ENCODE assay signal across 9 mouse cellular contexts in the genomic region with DNA sequence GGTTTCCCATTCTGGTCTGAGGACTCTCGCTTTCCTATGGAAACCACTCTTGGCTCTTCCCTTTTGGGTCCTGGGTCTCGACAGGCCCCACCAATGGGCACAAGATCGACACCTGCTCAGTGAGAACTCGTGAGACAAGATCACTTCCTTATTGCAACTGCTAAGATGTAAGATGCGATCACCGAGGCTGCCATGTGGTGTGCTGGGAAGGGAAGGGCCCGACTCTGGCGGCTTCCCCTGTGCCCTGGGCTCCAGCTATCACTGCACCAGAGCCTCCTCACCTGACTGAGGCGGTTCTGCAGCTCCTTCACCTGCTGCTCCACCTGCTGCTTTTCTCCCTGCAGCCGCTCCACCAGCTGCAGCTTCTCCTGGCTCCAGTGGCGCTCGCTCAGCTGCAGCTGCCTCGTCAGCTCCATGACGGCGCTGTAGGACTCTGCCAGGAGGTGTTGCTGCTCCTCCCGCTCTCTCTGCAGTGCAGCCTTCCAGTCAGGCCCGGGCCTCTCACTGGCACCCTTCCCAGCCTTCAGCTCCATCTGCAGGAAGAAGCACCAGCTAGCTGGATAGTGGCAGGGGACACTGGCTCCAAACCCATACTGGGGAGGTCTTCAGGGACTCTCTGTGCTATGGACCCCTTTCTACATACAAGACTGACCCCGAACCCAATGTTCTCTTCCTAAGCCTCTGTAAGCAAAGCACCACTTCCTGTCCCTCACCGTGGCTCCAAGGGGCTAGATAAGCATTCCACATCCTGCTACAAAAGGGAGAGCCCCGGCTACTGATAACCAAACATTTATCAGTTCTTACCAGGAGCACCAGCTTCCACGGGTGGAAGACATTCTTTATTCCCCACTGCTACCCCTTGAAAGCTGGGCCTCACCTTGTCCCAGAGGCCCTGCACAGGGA. TPM values are rescaled to one million over a fixed set of nuclear protein-coding genes. Genes with fewer than 3 reads are reported as not detected.
DNase-seq lines count a peak whose midpoint lies in the region; ATAC-seq lines count a peak whose summit lies in the region.
"Had no signal": no experiment of that assay in that cellular context is flagged by ENCODE, and none has a peak within 500 bp of the region (broad histone marks: within the 10 kb centered on the region; RNA-seq: fewer than 3 reads in every experiment).

No protein-coding gene starts in this region.

- H3K4me3 ChIP-seq in midbrain, embryonic 11.5 days (ENCODE audit: low read depth, low read length), result no peak overlapping the region
- H3K4me3 ChIP-seq: hindbrain, embryonic 15.5 days had no signal

- peak; percentile 72 for ATAC-seq in megakaryocyte-erythroid progenitor cell, adult 5-6 weeks (replicated peaks; ENCODE audit: low FRiP score, low TSS enrichment, poor library complexity, severe bottlenecking)
- no peak for ATAC-seq in midbrain, embryonic 11.5 days (ENCODE audit: low FRiP score)

- H3K27ac ChIP-seq in midbrain, embryonic 11.5 days (ENCODE audit: low read depth, low read length), result no peak overlapping the region
- H3K27ac ChIP-seq: hindbrain, embryonic 15.5 days had no signal

- H3K9ac ChIP-seq in midbrain, embryonic 11.5 days (ENCODE audit: low read length), result no peak overlapping the region
- H3K9ac ChIP-seq: hindbrain, embryonic 15.5 days had no signal

- no peaks in the 10 kb centered on the region for H3K4me1 ChIP-seq in midbrain, embryonic 11.5 days (ENCODE audit: control insufficient read depth, insufficient read depth, low read length)
- H3K4me1 ChIP-seq: hindbrain, embryonic 15.5 days had no signal

- DNase-seq in lung, postnatal 36 days, result peak; percentile 35
- DNase-seq in lung, postnatal 4 days, result no peak
- peak; percentile 77 to 82 for DNase-seq in cerebellum, postnatal 36 days
- DNase-seq in heart, postnatal 4 days, result peak; percentile 76
- DNase-seq in adrenal gland, postnatal 25 days, result no peak
- no peak for DNase-seq in urinary bladder, postnatal 25 days (ENCODE audit: low spot score)
- DNase-seq in midbrain, embryonic 11.5 days (ENCODE audit: low spot score, missing footprints), result no peak

- 94% methylated on average over 21 of the region's 21 CpGs for WGBS in midbrain, embryonic 11.5 days

- H3K9me3 ChIP-seq in midbrain, embryonic 11.5 days (ENCODE audit: control insufficient read depth, low read length), result peaks cover 4% of the 10 kb centered on the region; the same call in 1 of the 2 replicates
- H3K9me3 ChIP-seq: hindbrain, embryonic 15.5 days had no signal

- H3K36me3 ChIP-seq in midbrain, embryonic 11.5 days (ENCODE audit: control insufficient read depth, insufficient read depth, low read length), result peaks cover 62% of the 10 kb centered on the region

- H3K4me2 ChIP-seq in midbrain, embryonic 11.5 days, result no peak overlapping the region
- H3K4me2 ChIP-seq: hindbrain, embryonic 15.5 days had no signal

- H3K27me3 ChIP-seq in midbrain, embryonic 11.5 days (ENCODE audit: control insufficient read depth, insufficient read depth, low read length), result no peaks in the 10 kb centered on the region
- H3K27me3 ChIP-seq: hindbrain, embryonic 15.5 days had no signal

RNA-seq across cellular contexts. Expression of gene Dsn1, which starts 20.4 kb away (rescaled TPM):
- 10 to 100 TPM; 21.5 to 24.3 TPM for total RNA-seq in heart, postnatal 4 days (2021)
- 31.8 and 35.1 TPM in 2 replicates for total RNA-seq in megakaryocyte-erythroid progenitor cell, adult 5-6 weeks (2014; fragmentation: Nextera tagmentation)
- 34.1 and 93.4 TPM in 2 replicates for total RNA-seq in megakaryocyte-erythroid progenitor cell, adult 5-6 weeks (2017)
- 5.9 and 7.8 TPM in 2 replicates for total RNA-seq in adrenal gland, postnatal 25 days (2021)
- 51.4 and 56.9 TPM in 2 replicates for polyA plus RNA-seq in midbrain, embryonic 11.5 days (2014; fragmentation: Nextera tagmentation; extraction: Ambion mirVana)

RNA-seq across cellular contexts. Expression of gene Ndrg3, which starts 35.5 kb away (rescaled TPM):
- 10 to 100 TPM; 23.0 to 27.2 TPM for total RNA-seq in heart, postnatal 4 days (2021)
- 29.3 and 32.0 TPM in 2 replicates for total RNA-seq in megakaryocyte-erythroid progenitor cell, adult 5-6 weeks (2014; fragmentation: Nextera tagmentation)
- total RNA-seq in megakaryocyte-erythroid progenitor cell, adult 5-6 weeks (2017), result 26.6 and 35.7 TPM in 2 replicates
- 49.6 and 55.3 TPM in 2 replicates for total RNA-seq in adrenal gland, postnatal 25 days (2021)
- polyA plus RNA-seq in midbrain, embryonic 11.5 days (2014; fragmentation: Nextera tagmentation; extraction: Ambion mirVana), result 48.1 and 48.2 TPM in 2 replicates

RNA-seq across cellular contexts. Expression of gene Soga1, which starts 51.7 kb away (rescaled TPM):
- 10 to 100 TPM; 36.9 to 39.8 TPM for total RNA-seq in heart, postnatal 4 days (2021)
- total RNA-seq in megakaryocyte-erythroid progenitor cell, adult 5-6 weeks (2014; fragmentation: Nextera tagmentation), result 11.0 and 11.7 TPM in 2 replicates
- total RNA-seq in megakaryocyte-erythroid progenitor cell, adult 5-6 weeks (2017), result 5.6 and 8.6 TPM in 2 replicates
- total RNA-seq in adrenal gland, postnatal 25 days (2021), result 45.8 and 49.1 TPM in 2 replicates
- 5.2 and 6.0 TPM in 2 replicates for polyA plus RNA-seq in midbrain, embryonic 11.5 days (2014; fragmentation: Nextera tagmentation; extraction: Ambion mirVana)

RNA-seq across cellular contexts. Expression of gene Tldc2, which starts 59.5 kb away (rescaled TPM):
- not detected for total RNA-seq in heart, postnatal 4 days (2021)
- not detected in 2 replicates for total RNA-seq in megakaryocyte-erythroid progenitor cell, adult 5-6 weeks (2014; fragmentation: Nextera tagmentation)
- not detected in 2 replicates for total RNA-seq in megakaryocyte-erythroid progenitor cell, adult 5-6 weeks (2017)
- not detected in 2 replicates for total RNA-seq in adrenal gland, postnatal 25 days (2021)
- not detected in 2 replicates for polyA plus RNA-seq in midbrain, embryonic 11.5 days (2014; fragmentation: Nextera tagmentation; extraction: Ambion mirVana)
- polyA plus RNA-seq: hindbrain, embryonic 15.5 days had no signal

Comparison
In these comparisons a context has a peak if more than half of its experiments do, and no peak if none do; other contexts are left out.
1. DNase-seq: peak in lung, postnatal 36 days (single experiment), cerebellum, postnatal 36 days (2 of 2) and heart, postnatal 4 days (single experiment); none in lung, postnatal 4 days (0 of 2), adrenal gland, postnatal 25 days (single experiment), urinary bladder, postnatal 25 days (single experiment) and midbrain, embryonic 11.5 days (single experiment).